In genomic region chr7:128543148-128543855, GRCm38 (mm10) we compare ENCODE assay signal across 17 mouse cellular contexts. TPM values are rescaled to one million over a fixed set of nuclear protein-coding genes. Genes with fewer than 3 reads are reported as not detected.
A peak's percentile ranks its signal among the peaks of the same experiment; 100 is the strongest.
DNase-seq lines count a peak whose midpoint lies in the region; ATAC-seq and TF ChIP-seq lines count a peak whose summit lies in the region.
"Had no signal": no experiment of that assay in that cellular context is flagged by ENCODE, and none has a peak within 500 bp of the region (broad histone marks: within the 10 kb centered on the region; RNA-seq: fewer than 3 reads in every experiment).

No protein-coding gene starts in this region.

- H3K27ac ChIP-seq in heart, embryonic 10.5 days, result peak overlapping the region; percentile 64; the same call in 1 of the 2 replicates
- no peak overlapping the region for H3K27ac ChIP-seq in liver, embryonic 16.5 days (ENCODE audit: low read length)
- H3K27ac ChIP-seq in liver, embryonic 11.5 days (ENCODE audit: low read depth, low read length), result no peak overlapping the region
- H3K27ac ChIP-seq in intestine, embryonic 16.5 days (ENCODE audit: low read length), result no peak overlapping the region
- no peak overlapping the region for H3K27ac ChIP-seq in stomach, postnatal 0 days (replicated peaks)
- no peak overlapping the region for H3K27ac ChIP-seq in forebrain, embryonic 13.5 days
- H3K27ac ChIP-seq: kidney, embryonic 15.5 days; liver, embryonic 14.5 days had no signal

- no peak overlapping the region for H3K4me2 ChIP-seq in liver, embryonic 16.5 days (ENCODE audit: low read depth, low read length)
- no peak overlapping the region for H3K4me2 ChIP-seq in liver, embryonic 11.5 days
- no peak overlapping the region for H3K4me2 ChIP-seq in intestine, embryonic 16.5 days (ENCODE audit: low read depth, low read length)
- H3K4me2 ChIP-seq in stomach, postnatal 0 days (replicated peaks; ENCODE audit: low read depth), result no peak overlapping the region
- H3K4me2 ChIP-seq in forebrain, embryonic 13.5 days, result no peak overlapping the region
- H3K4me2 ChIP-seq: kidney, embryonic 15.5 days had no signal

- no peak for TF ChIP-seq EP300 in stomach, postnatal 0 days (optimal IDR thresholded peaks at IDR 0.05)

- H3K27me3 ChIP-seq in heart, embryonic 10.5 days (ENCODE audit: insufficient read depth, poor library complexity, severe bottlenecking), result no peaks in the 10 kb centered on the region
- no peaks in the 10 kb centered on the region for H3K27me3 ChIP-seq in liver, embryonic 16.5 days (ENCODE audit: control insufficient read depth, insufficient read depth, low read depth, low read length)
- H3K27me3 ChIP-seq in liver, embryonic 11.5 days (replicated peaks; ENCODE audit: control insufficient read depth, insufficient read depth, low read length), result no peaks in the 10 kb centered on the region
- no peaks in the 10 kb centered on the region for H3K27me3 ChIP-seq in intestine, embryonic 16.5 days (replicated peaks; ENCODE audit: control insufficient read depth, insufficient read depth, low read length)
- H3K27me3 ChIP-seq in stomach, postnatal 0 days (ENCODE audit: control insufficient read depth, insufficient read depth, low read length), result no peaks in the 10 kb centered on the region
- no peaks in the 10 kb centered on the region for H3K27me3 ChIP-seq in forebrain, embryonic 13.5 days
- H3K27me3 ChIP-seq: kidney, embryonic 15.5 days; megakaryocyte, embryonic 14.5 days had no signal

- H3K4me3 ChIP-seq in heart, embryonic 10.5 days, result no peak overlapping the region
- H3K4me3 ChIP-seq in liver, embryonic 16.5 days (ENCODE audit: low read depth, low read length), result no peak overlapping the region
- H3K4me3 ChIP-seq in liver, embryonic 11.5 days (ENCODE audit: low read depth, low read length), result no peak overlapping the region
- H3K4me3 ChIP-seq in intestine, embryonic 16.5 days (ENCODE audit: low read length), result no peak overlapping the region
- H3K4me3 ChIP-seq in stomach, postnatal 0 days (ENCODE audit: low read depth, low read length), result no peak overlapping the region
- H3K4me3 ChIP-seq in forebrain, embryonic 13.5 days, result no peak overlapping the region
- H3K4me3 ChIP-seq: kidney, embryonic 15.5 days; megakaryocyte, embryonic 14.5 days had no signal

- TF ChIP-seq CTCF in stomach, postnatal 0 days (IDR thresholded peaks at IDR 0.05; ENCODE audit: low read depth), result no peak

- peak; percentile 47; the same call in 1 of the 2 replicates for ATAC-seq in liver, embryonic 16.5 days (ENCODE audit: low read depth)
- ATAC-seq in liver, embryonic 11.5 days (replicated peaks; ENCODE audit: low FRiP score), result no peak
- peak; percentile 80 for ATAC-seq in intestine, embryonic 16.5 days
- peak; percentile 45; the same call in 1 of the 2 replicates for ATAC-seq in stomach, postnatal 0 days (ENCODE audit: low FRiP score, low TSS enrichment)
- ATAC-seq in forebrain, embryonic 13.5 days, result no peak
- ATAC-seq: midbrain, embryonic 16.5 days had no signal

- H3K9ac ChIP-seq in liver, embryonic 16.5 days (ENCODE audit: low read depth, low read length), result no peak overlapping the region
- no peak overlapping the region for H3K9ac ChIP-seq in liver, embryonic 11.5 days (ENCODE audit: low read depth, low read length)
- no peak overlapping the region for H3K9ac ChIP-seq in intestine, embryonic 16.5 days (ENCODE audit: low read depth, low read length)
- H3K9ac ChIP-seq in stomach, postnatal 0 days (ENCODE audit: low read length), result no peak overlapping the region
- no peak overlapping the region for H3K9ac ChIP-seq in forebrain, embryonic 13.5 days
- H3K9ac ChIP-seq: kidney, embryonic 15.5 days; liver, embryonic 14.5 days had no signal

- peaks cover 52% of the 10 kb centered on the region for H3K4me1 ChIP-seq in heart, embryonic 10.5 days
- H3K4me1 ChIP-seq in liver, embryonic 16.5 days (ENCODE audit: control insufficient read depth, low read depth, low read length), result peaks cover 4% of the 10 kb centered on the region; the same call in 1 of the 2 replicates
- H3K4me1 ChIP-seq in liver, embryonic 11.5 days (replicated peaks; ENCODE audit: control insufficient read depth, insufficient read depth, low read length), result peaks cover 16% of the 10 kb centered on the region
- peaks cover 7% of the 10 kb centered on the region for H3K4me1 ChIP-seq in intestine, embryonic 16.5 days (ENCODE audit: control insufficient read depth, insufficient read depth, low read length)
- peaks cover 6% of the 10 kb centered on the region; the same call in 1 of the 2 replicates for H3K4me1 ChIP-seq in stomach, postnatal 0 days (replicated peaks; ENCODE audit: control insufficient read depth, insufficient read depth)
- peaks cover 14% of the 10 kb centered on the region; the same call in 1 of the 2 replicates for H3K4me1 ChIP-seq in forebrain, embryonic 13.5 days

- no peaks in the 10 kb centered on the region for H3K9me3 ChIP-seq in heart, embryonic 10.5 days
- no peaks in the 10 kb centered on the region for H3K9me3 ChIP-seq in liver, embryonic 16.5 days (replicated peaks; ENCODE audit: control insufficient read depth, low read length)
- H3K9me3 ChIP-seq in liver, embryonic 11.5 days (ENCODE audit: control insufficient read depth, low read length), result no peaks in the 10 kb centered on the region
- no peaks in the 10 kb centered on the region for H3K9me3 ChIP-seq in intestine, embryonic 16.5 days (ENCODE audit: control insufficient read depth, low read length)
- no peaks in the 10 kb centered on the region for H3K9me3 ChIP-seq in stomach, postnatal 0 days (ENCODE audit: control insufficient read depth, low read length)
- no peaks in the 10 kb centered on the region for H3K9me3 ChIP-seq in forebrain, embryonic 13.5 days (replicated peaks)
- H3K9me3 ChIP-seq: kidney, embryonic 15.5 days; megakaryocyte, embryonic 14.5 days had no signal

- DNase-seq in heart, embryonic 10.5 days (ENCODE audit: low spot score), result no peak
- no peak for DNase-seq in heart, postnatal 4 days
- DNase-seq in liver, embryonic 11.5 days (ENCODE audit: low spot score), result no peak
- DNase-seq in stomach, postnatal 0 days (ENCODE audit: low spot score), result peak; percentile 32
- no peak for DNase-seq in lung, postnatal 4 days
- DNase-seq: cerebellum, adult 9-11 months; gastrocnemius, postnatal 36 days; layer of hippocampus, postnatal 36 days; lung, postnatal 10 days; right cerebral cortex, adult 18-20 months had no signal

- peaks cover 85% of the 10 kb centered on the region for H3K36me3 ChIP-seq in heart, embryonic 10.5 days
- H3K36me3 ChIP-seq in liver, embryonic 16.5 days (ENCODE audit: control insufficient read depth, insufficient read depth), result peaks cover 2% of the 10 kb centered on the region; the same call in 1 of the 2 replicates
- peaks cover 45% of the 10 kb centered on the region for H3K36me3 ChIP-seq in liver, embryonic 11.5 days (ENCODE audit: control insufficient read depth, insufficient read depth, low read length)
- peaks cover 15% of the 10 kb centered on the region for H3K36me3 ChIP-seq in intestine, embryonic 16.5 days (ENCODE audit: control insufficient read depth, insufficient read depth, low read length)
- peaks cover 26% of the 10 kb centered on the region for H3K36me3 ChIP-seq in stomach, postnatal 0 days (ENCODE audit: control insufficient read depth, insufficient read depth, low read length)
- peaks cover 6% of the 10 kb centered on the region; the same call in 1 of the 2 replicates for H3K36me3 ChIP-seq in forebrain, embryonic 13.5 days (ENCODE audit: poor library complexity, severe bottlenecking)

- WGBS in heart, embryonic 10.5 days, result 66% methylated on average over 14 of the region's 14 CpGs
- WGBS in liver, embryonic 16.5 days (ENCODE audit: insufficient replicate concordance), result 58% methylated on average over 14 of the region's 14 CpGs
- WGBS in liver, embryonic 11.5 days, result 64% methylated on average over 14 of the region's 14 CpGs
- WGBS in intestine, embryonic 16.5 days, result 59% methylated on average over 14 of the region's 14 CpGs
- 55% methylated on average over 14 of the region's 14 CpGs for WGBS in stomach, postnatal 0 days
- WGBS in forebrain, embryonic 13.5 days, result 81% methylated on average over 14 of the region's 14 CpGs

RNA-seq across cellular contexts. Expression of gene Bag3, which starts 19.9 kb away (rescaled TPM):
- 13.3 and 19.8 TPM in 2 replicates for polyA plus RNA-seq in heart, embryonic 10.5 days (2016; fragmentation: Nextera tagmentation; extraction: Ambion mirVana)
- total RNA-seq in heart, postnatal 4 days (2021), result 100 to 1,000 TPM; 111 TPM
- 2.6 and 3.5 TPM in 2 replicates for polyA plus RNA-seq in liver, embryonic 16.5 days (2015; fragmentation: Nextera tagmentation; extraction: Ambion mirVana)
- 10.3 and 12.5 TPM in 2 replicates for polyA plus RNA-seq in liver, embryonic 11.5 days (2014; fragmentation: Nextera tagmentation; extraction: Ambion mirVana)
- polyA plus RNA-seq in intestine, embryonic 16.5 days (2015; fragmentation: Nextera tagmentation; extraction: Ambion mirVana), result 11.3 and 11.8 TPM in 2 replicates
- 17.7 and 19.2 TPM in 2 replicates for polyA plus RNA-seq in stomach, postnatal 0 days (2015; fragmentation: Nextera tagmentation; extraction: Ambion mirVana)
- polyA plus RNA-seq in forebrain, embryonic 13.5 days (2015; fragmentation: Nextera tagmentation; extraction: Ambion mirVana), result 1.9 and 2.1 TPM in 2 replicates

Comparison
In these comparisons a context has a peak if more than half of its experiments do, and no peak if none do; other contexts are left out.
1. ATAC-seq: peak in liver, embryonic 16.5 days (single experiment), intestine, embryonic 16.5 days (single experiment) and stomach, postnatal 0 days (single experiment); none in liver, embryonic 11.5 days (single experiment) and forebrain, embryonic 13.5 days (single experiment).